Comparison of ENCODE assay signal across 11 mouse cellular contexts in genomic region chr7:122357847-122358246, GRCm38 (mm10).
A peak's percentile ranks its signal among the peaks of the same experiment; 100 is the strongest.
DNase-seq lines count a peak whose midpoint lies in the region; ATAC-seq and TF ChIP-seq lines count a peak whose summit lies in the region.
"Had no signal": no experiment of that assay in that cellular context is flagged by ENCODE, and none has a peak within 500 bp of the region (broad histone marks: within the 10 kb centered on the region; RNA-seq: fewer than 3 reads in every experiment).

No protein-coding gene starts in this region.

- no peak overlapping the region for H3K4me3 ChIP-seq in hindbrain, postnatal 0 days (ENCODE audit: low read length)
- H3K4me3 ChIP-seq: forebrain, embryonic 10.5 days; limb, embryonic 13.5 days; stomach, embryonic 15.5 days had no signal

- H3K27me3 ChIP-seq in hindbrain, postnatal 0 days (ENCODE audit: insufficient read depth, low read length), result no peaks in the 10 kb centered on the region
- H3K27me3 ChIP-seq: limb, embryonic 13.5 days; stomach, embryonic 15.5 days had no signal

- no peak for TF ChIP-seq CTCF in hindbrain, postnatal 0 days (IDR thresholded peaks at IDR 0.05; ENCODE audit: low read depth)

- 66% methylated on average over 7 of the region's 7 CpGs for WGBS in hindbrain, postnatal 0 days

- ATAC-seq in hindbrain, postnatal 0 days, result no peak

- H3K4me1 ChIP-seq in hindbrain, postnatal 0 days (ENCODE audit: insufficient read depth, low read length), result peaks cover 5% of the 10 kb centered on the region; the same call in 1 of the 2 replicates
- H3K4me1 ChIP-seq: stomach, embryonic 15.5 days had no signal

- H3K27ac ChIP-seq in hindbrain, postnatal 0 days, result no peak overlapping the region
- H3K27ac ChIP-seq: forebrain, embryonic 10.5 days; limb, embryonic 13.5 days; stomach, embryonic 15.5 days had no signal

- H3K9ac ChIP-seq in hindbrain, postnatal 0 days (replicated peaks; ENCODE audit: low read length), result no peak overlapping the region
- H3K9ac ChIP-seq: limb, embryonic 13.5 days; stomach, embryonic 15.5 days had no signal

- H3K36me3 ChIP-seq in hindbrain, postnatal 0 days (ENCODE audit: insufficient read depth, low read length), result no peaks in the 10 kb centered on the region
- H3K36me3 ChIP-seq: forebrain, embryonic 10.5 days; limb, embryonic 13.5 days; stomach, embryonic 15.5 days had no signal

- DNase-seq in kidney, adult 18-20 months, result peak; percentile 5
- DNase-seq in kidney, adult 9 months, result no peak
- DNase-seq in urinary bladder, postnatal 14 days (ENCODE audit: low spot score), result peak; percentile 51
- DNase-seq in urinary bladder, adult 2 months (ENCODE audit: low spot score), result no peak
- DNase-seq in cerebellum, postnatal 25 days, result peak; percentile 52 to 68
- no peak for DNase-seq in hindbrain, postnatal 0 days (ENCODE audit: low spot score)
- no peak for DNase-seq in embryo, embryonic 10.5 days (ENCODE audit: low spot score)
- DNase-seq: right cerebral cortex, postnatal 25 days had no signal

- no peaks in the 10 kb centered on the region for H3K9me3 ChIP-seq in hindbrain, postnatal 0 days (ENCODE audit: low read length)
- H3K9me3 ChIP-seq: forebrain, embryonic 10.5 days; limb, embryonic 13.5 days; stomach, embryonic 15.5 days had no signal

- no peak overlapping the region for H3K4me2 ChIP-seq in hindbrain, postnatal 0 days (ENCODE audit: low read depth, low read length)
- H3K4me2 ChIP-seq: limb, embryonic 13.5 days; stomach, embryonic 15.5 days had no signal

Comparison
In these comparisons a context has a peak if more than half of its experiments do, and no peak if none do; other contexts are left out.
1. DNase-seq: peak in kidney, adult 18-20 months (single experiment), urinary bladder, postnatal 14 days (single experiment) and cerebellum, postnatal 25 days (2 of 2); none in kidney, adult 9 months (single experiment), urinary bladder, adult 2 months (single experiment), hindbrain, postnatal 0 days (single experiment) and embryo, embryonic 10.5 days (single experiment).